Mouse (Mus musculus) brain, embryonic 14.5 days (tissue): ENCODE measurements at regions not wholly inside any gene's neighbourhood (a gene's known extent, or its start where the extent isn't known, plus 50 kb on each side); places are given as distances from the start of the nearest gene placed in this dataset.

ENCODE experiments used
- DNase-seq: peaks from one replicate; pipeline ENCODE4 v3.0.0-alpha.2; 2011; ENCODE audit warnings: low read depth
- CTCF ChIP-seq: fragments of 200-500 bp; IDR thresholded peaks from 2 replicates; pipeline ENCODE4 v1.5.1; 2012; ENCODE audit warnings: inconsistent platforms, mild to moderate bottlenecking, moderate library complexity, borderline replicate concordance; ENCODE audit not compliant: insufficient read depth, insufficient read length; ENCODE audit errors: extremely low read depth
- POLR2A ChIP-seq: fragments of 200-500 bp; IDR thresholded peaks from 2 replicates; pipeline ENCODE4 v1.6.1; 2012; ENCODE audit warnings: mild to moderate bottlenecking, inconsistent platforms, borderline replicate concordance; ENCODE audit not compliant: poor library complexity, insufficient read depth, insufficient read length, severe bottlenecking; ENCODE audit errors: extremely low read depth

- TF ChIP-seq POLR2A (no peak), CTCF (no peak)
Measured at GRCm38 (mm10) chr16:62129234-62129633, 657.4 kb downstream of the Nsun3 start.

GRCm38 (mm10) chr16:62128147-62128546 lies 658.5 kb downstream of the Nsun3 start:
- TF ChIP-seq CTCF (no peak), POLR2A (no peak)
- DNase-seq, result no peak

More at GRCm38 (mm10) chr16:62129234-62129633, 657.4 kb downstream of the Nsun3 start:
- DNase-seq, result no peak

- TF ChIP-seq POLR2A (no peak), CTCF (no peak)
- peak; percentile 19 for DNase-seq
Measured at GRCm38 (mm10) chr16:62125779-62126178, 660.8 kb downstream of the Nsun3 start.
